Mouse (Mus musculus) layer of hippocampus, postnatal 10 days (tissue): ENCODE measurements at regions not wholly inside any gene's neighbourhood (a gene's known extent, or its start where the extent isn't known, plus 50 kb on each side); places are given as distances from the start of the nearest gene placed in this dataset.

Experiments
- DNase-seq, 2 experiments: peaks; one replicate each; pipeline ENCODE4 v3.0.0; 2021; ENCODE audit warnings: low spot score in 2 of 2

DNA sequence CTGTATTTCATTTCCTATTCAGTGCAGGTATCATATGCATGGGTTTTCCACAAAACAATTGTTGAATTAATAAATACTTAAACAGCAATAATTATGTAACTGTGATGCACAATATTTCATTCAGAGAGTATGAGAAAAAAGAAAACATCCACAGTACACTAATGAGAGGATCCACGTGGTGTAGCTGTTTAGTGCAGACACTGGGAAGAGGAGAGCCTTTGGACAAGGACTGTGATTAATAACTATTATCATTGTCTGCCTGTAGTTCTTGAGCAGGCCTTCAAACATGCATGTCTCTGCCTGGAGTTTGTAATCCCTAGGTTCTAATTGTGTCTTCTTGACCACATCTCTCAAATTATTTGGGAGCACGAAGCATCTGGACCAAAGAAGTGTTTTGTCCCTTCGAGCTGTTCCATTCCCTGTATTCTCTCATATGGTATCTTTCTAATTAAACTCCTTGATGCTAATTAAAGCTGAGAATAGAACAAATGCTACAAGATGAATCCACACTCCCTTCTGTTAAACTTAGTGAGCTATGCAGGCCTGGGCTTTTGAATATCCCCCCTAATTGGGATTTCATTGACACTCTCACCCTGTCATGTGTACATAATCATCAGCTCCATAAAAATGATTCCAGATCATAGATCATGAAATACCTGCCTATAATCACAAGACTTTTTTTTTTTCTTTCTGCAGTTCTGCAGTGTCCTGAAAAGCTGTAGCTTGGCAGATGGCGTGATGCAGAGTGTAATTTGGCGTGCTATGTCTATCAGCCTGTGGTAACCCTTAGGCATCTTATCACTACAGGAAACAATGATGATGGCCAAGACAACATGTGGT lies 1208.9 kb upstream of the G6pd2 start:
- DNase-seq = peak; percentile 16 to 20

- no peak for DNase-seq
Observed at GRCm38 (mm10) chr5:60600300-60600648, 1208.3 kb upstream of the G6pd2 start.

DNA sequence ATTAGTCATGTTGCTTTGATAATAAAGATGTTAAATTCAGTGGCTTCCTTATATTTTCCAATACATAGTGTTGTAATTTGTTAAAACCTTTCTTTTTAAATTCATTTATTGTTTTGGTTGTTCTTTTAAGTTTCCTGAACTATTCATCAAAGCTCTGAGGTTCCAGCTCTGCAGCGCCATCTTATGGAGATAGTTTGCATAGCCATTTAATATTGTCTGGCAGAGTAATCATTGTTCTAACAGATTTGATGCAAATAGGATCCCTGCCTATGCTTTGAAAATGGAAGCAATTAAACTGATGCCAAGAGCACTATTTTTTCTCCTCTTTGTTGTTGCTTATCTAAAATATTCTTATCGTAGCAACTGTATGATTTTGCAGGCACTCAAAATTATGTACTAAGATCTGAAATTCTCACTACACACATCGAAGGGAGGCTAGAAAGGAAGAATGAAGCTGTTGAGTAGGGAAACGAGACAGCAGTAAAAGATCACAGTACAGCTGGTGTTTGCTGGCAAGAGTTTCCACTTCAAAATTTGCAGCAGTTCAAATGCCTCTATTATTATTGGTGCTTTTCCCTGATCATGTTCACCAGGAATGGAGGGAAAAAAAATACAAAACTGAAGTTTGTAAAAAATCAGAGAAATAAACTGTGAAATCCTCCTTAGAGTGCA lies 1199.5 kb upstream of the G6pd2 start:
- peak; percentile 66 to 79 for DNase-seq
